Mouse (Mus musculus) heart, embryonic 13.5 days (tissue): ENCODE data around the gene Tnfrsf1b. TPM values are rescaled to one million over a fixed set of nuclear protein-coding genes. Genes with fewer than 3 reads are reported as not detected.

Experiments used
- ATAC-seq: fragments of 200-750 bp; cut with Nextera tagmentation; 2 replicates; pipeline ENCODE4 v1.8.0; 2017; ENCODE audit warnings: moderate TSS enrichment; ENCODE audit not compliant: insufficient number of reproducible peaks, low FRiP score, low TSS enrichment; ENCODE audit errors: extremely low read depth
- H3K27ac ChIP-seq: fragments of 300-500 bp; sonication (generic); replicated peaks from 2 replicates; pipeline ENCODE4 v1.5.1; 2015; ENCODE audit warnings: moderate library complexity, mild to moderate bottlenecking, inconsistent platforms
- H3K27me3 ChIP-seq: fragments of 300-500 bp; sonication (generic); replicated peaks from 2 replicates; pipeline ENCODE4 v1.6.1; 2015; ENCODE audit warnings: mild to moderate bottlenecking, inconsistent platforms
- H3K36me3 ChIP-seq: fragments of 300-500 bp; sonication (generic); 2 replicates; pipeline ENCODE4 v1.6.1; 2015; ENCODE audit warnings: mild to moderate bottlenecking, inconsistent platforms
- H3K4me1 ChIP-seq: fragments of 300-500 bp; sonication (generic); 2 replicates; pipeline ENCODE4 v1.6.1; 2015; ENCODE audit warnings: inconsistent platforms
- H3K4me2 ChIP-seq: fragments of 300-500 bp; sonication (generic); 2 replicates; pipeline ENCODE4 v1.6.1; 2015; ENCODE audit warnings: inconsistent platforms, mild to moderate bottlenecking, moderate library complexity
- H3K4me3 ChIP-seq: fragments of 300-500 bp; sonication (generic); 2 replicates; pipeline ENCODE4 v1.5.1; 2015; ENCODE audit warnings: moderate library complexity, mild to moderate bottlenecking, inconsistent platforms
- H3K9ac ChIP-seq: fragments of 300-500 bp; sonication (generic); 2 replicates; pipeline ENCODE4 v1.6.1; 2015; ENCODE audit warnings: inconsistent platforms, mild to moderate bottlenecking, moderate library complexity
- H3K9me3 ChIP-seq: fragments of 300-500 bp; sonication (generic); 2 replicates; pipeline ENCODE4 v1.6.1; 2016; ENCODE audit warnings: inconsistent platforms
- WGBS: fragments of 180-500 bp; shearing (Covaris S2); methylation state at CpG from one replicate; pipeline ENCODE4 v1.1.7; 2015; ENCODE audit warnings: mixed read lengths; 5-methylcytosine and 5-hydroxymethylcytosine counted together
- polyA plus RNA-seq: library from polyadenylated mRNA; unstranded; fragments of >200 nt; fragmentation: Nextera tagmentation; extraction: Ambion mirVana; gene quantifications from 2 replicates; pipeline ENCODE4 v1.2.1, GENCODE M21; 2015

The Tnfrsf1b gene
- polyA plus RNA-seq, 1 experiment from 2014 or later: 2.7 TPM

GRCm38 (mm10) chr4:145217046-145217445, 29.6 kb downstream of the Tnfrsf1b start:
- Histone ChIP-seq H3K9me3 (no peaks in the 10 kb centered on the region), H3K36me3 (no peaks in the 10 kb centered on the region), H3K4me2 (no peak overlapping the region), H3K27ac (no peak overlapping the region), H3K4me3 (no peak overlapping the region), H3K4me1 (peaks cover 12% of the 10 kb centered on the region), H3K9ac (no peak overlapping the region), H3K27me3 (no peaks in the 10 kb centered on the region)
- 82% methylated on average over 6 of the region's 6 CpGs for WGBS
- ATAC-seq: no peak

GRCm38 (mm10) chr4:145215396-145215795, 31.3 kb downstream of the Tnfrsf1b start:
- 57% methylated on average over 2 of the region's 2 CpGs for WGBS
- Histone ChIP-seq H3K4me1 (0 out of 2 replicates have a peak, but pooled peaks cover 5% of the 10 kb centered on the region), H3K4me2 (no peak overlapping the region), H3K27ac (no peak overlapping the region), H3K4me3 (no peak overlapping the region), H3K9ac (no peak overlapping the region), H3K27me3 (no peaks in the 10 kb centered on the region), H3K9me3 (no peaks in the 10 kb centered on the region), H3K36me3 (no peaks in the 10 kb centered on the region)
- ATAC-seq: no peak

- H3K4me2 ChIP-seq: no peak overlapping the region
- 0 out of 2 replicates have a peak, but pooled peaks cover 5% of the 10 kb centered on the region for H3K4me1 ChIP-seq
- no peak for ATAC-seq
- no peaks in the 10 kb centered on the region for H3K36me3 ChIP-seq
- WGBS: 41% methylated on average over 6 of the region's 6 CpGs
- no peak overlapping the region for H3K9ac ChIP-seq
- no peak overlapping the region for H3K27ac ChIP-seq
- H3K9me3 ChIP-seq: no peaks in the 10 kb centered on the region
- no peaks in the 10 kb centered on the region for H3K27me3 ChIP-seq
- H3K4me3 ChIP-seq: no peak overlapping the region
These were observed 31.9 kb downstream of the Tnfrsf1b start for GRCm38 (mm10) chr4:145214786-145215174.

GRCm38 (mm10) chr4:145213999-145214785, 32.5 kb downstream of the Tnfrsf1b start:
- WGBS: 36% methylated on average over 8 of the region's 8 CpGs
- Histone ChIP-seq H3K9ac (no peak overlapping the region), H3K4me2 (no peak overlapping the region), H3K9me3 (no peaks in the 10 kb centered on the region), H3K27ac (no peak overlapping the region), H3K36me3 (no peaks in the 10 kb centered on the region), H3K4me1 (0 out of 2 replicates have a peak, but pooled peaks cover 5% of the 10 kb centered on the region), H3K4me3 (no peak overlapping the region), H3K27me3 (no peaks in the 10 kb centered on the region)
- peak; percentile 41 for ATAC-seq

- H3K4me1 ChIP-seq: 0 out of 2 replicates have a peak, but pooled peaks cover 5% of the 10 kb centered on the region
- no peaks in the 10 kb centered on the region for H3K27me3 ChIP-seq
- H3K4me2 ChIP-seq: no peak overlapping the region
- no peaks in the 10 kb centered on the region for H3K36me3 ChIP-seq
- 57% methylated on average over 2 of the region's 2 CpGs for WGBS
- no peak overlapping the region for H3K4me3 ChIP-seq
- no peaks in the 10 kb centered on the region for H3K9me3 ChIP-seq
- no peak for ATAC-seq
- H3K9ac ChIP-seq: no peak overlapping the region
- no peak overlapping the region for H3K27ac ChIP-seq
These were observed 35.6 kb downstream of the Tnfrsf1b start for GRCm38 (mm10) chr4:145211076-145211475.

- Histone ChIP-seq H3K36me3 (no peaks in the 10 kb centered on the region), H3K4me3 (no peak overlapping the region), H3K4me1 (0 out of 2 replicates have a peak, but pooled peaks cover 5% of the 10 kb centered on the region), H3K27me3 (no peaks in the 10 kb centered on the region), H3K9ac (no peak overlapping the region), H3K27ac (no peak overlapping the region), H3K9me3 (no peaks in the 10 kb centered on the region), H3K4me2 (no peak overlapping the region)
- WGBS: 81% methylated on average over 5 of the region's 5 CpGs
- ATAC-seq: no peak
These were observed 36.1 kb downstream of the Tnfrsf1b start for GRCm38 (mm10) chr4:145210564-145210963.

GRCm38 (mm10) chr4:145209690-145210088, 37.0 kb downstream of the Tnfrsf1b start:
- Histone ChIP-seq H3K9me3 (no peaks in the 10 kb centered on the region), H3K27ac (no peak overlapping the region), H3K27me3 (no peaks in the 10 kb centered on the region), H3K36me3 (no peaks in the 10 kb centered on the region), H3K4me2 (no peak overlapping the region), H3K4me1 (0 out of 2 replicates have a peak, but pooled peaks cover 2% of the 10 kb centered on the region), H3K9ac (no peak overlapping the region), H3K4me3 (no peak overlapping the region)
- WGBS: 38% methylated on average over 5 of the region's 5 CpGs
- no peak for ATAC-seq

- H3K9ac ChIP-seq: no peak overlapping the region
- no peaks in the 10 kb centered on the region for H3K36me3 ChIP-seq
- no peaks in the 10 kb centered on the region for H3K4me1 ChIP-seq
- H3K27ac ChIP-seq: no peak overlapping the region
- no peak for ATAC-seq
- no peaks in the 10 kb centered on the region for H3K9me3 ChIP-seq
- no peak overlapping the region for H3K4me3 ChIP-seq
- H3K4me2 ChIP-seq: no peak overlapping the region
- H3K27me3 ChIP-seq: no peaks in the 10 kb centered on the region
- WGBS: 61% methylated on average over 6 of the region's 6 CpGs
These were observed 37.5 kb downstream of the Tnfrsf1b start for GRCm38 (mm10) chr4:145209076-145209689.

- no peak for ATAC-seq
These were observed 38.8 kb downstream of the Tnfrsf1b start for GRCm38 (mm10) chr4:145207718-145208371.

GRCm38 (mm10) chr4:145204779-145205178, 41.9 kb downstream of the Tnfrsf1b start:
- no peaks in the 10 kb centered on the region for H3K9me3 ChIP-seq
- H3K4me1 ChIP-seq: peaks cover 12% of the 10 kb centered on the region
- no peak overlapping the region for H3K27ac ChIP-seq
- H3K4me2 ChIP-seq: no peak overlapping the region
- 81% methylated on average over 8 of the region's 8 CpGs for WGBS
- no peak overlapping the region for H3K9ac ChIP-seq
- H3K27me3 ChIP-seq: no peaks in the 10 kb centered on the region
- no peak overlapping the region for H3K4me3 ChIP-seq
- ATAC-seq: no peak
- no peaks in the 10 kb centered on the region for H3K36me3 ChIP-seq

More at GRCm38 (mm10) chr4:145207718-145208371, 38.8 kb downstream of the Tnfrsf1b start:
- Histone ChIP-seq H3K4me2 (no peak overlapping the region), H3K9me3 (no peaks in the 10 kb centered on the region), H3K27ac (no peak overlapping the region), H3K27me3 (no peaks in the 10 kb centered on the region), H3K4me1 (no peaks in the 10 kb centered on the region), H3K36me3 (no peaks in the 10 kb centered on the region), H3K9ac (no peak overlapping the region), H3K4me3 (no peak overlapping the region)
- WGBS: 70% methylated on average over 3 of the region's 3 CpGs

GRCm38 (mm10) chr4:145203305-145203704, 43.4 kb downstream of the Tnfrsf1b start:
- no peak overlapping the region for H3K27ac ChIP-seq
- no peak overlapping the region for H3K9ac ChIP-seq
- H3K4me3 ChIP-seq: no peak overlapping the region
- no peaks in the 10 kb centered on the region for H3K9me3 ChIP-seq
- no peak for ATAC-seq
- H3K4me1 ChIP-seq: peaks cover 17% of the 10 kb centered on the region
- H3K27me3 ChIP-seq: no peaks in the 10 kb centered on the region
- 58% methylated on average over 2 of the region's 2 CpGs for WGBS
- H3K4me2 ChIP-seq: no peak overlapping the region
- no peaks in the 10 kb centered on the region for H3K36me3 ChIP-seq
